Comparison of ENCODE assay signal across 8 mouse cellular contexts in genomic region chr12:45074042-45074601, GRCm38 (mm10). TPM values are rescaled to one million over a fixed set of nuclear protein-coding genes. Genes with fewer than 3 reads are reported as not detected.
DNase-seq lines count a peak whose midpoint lies in the region; ATAC-seq and TF ChIP-seq lines count a peak whose summit lies in the region.

No protein-coding gene starts in this region.

- peak overlapping the region; percentile 58 for H3K9ac ChIP-seq in forebrain, postnatal 0 days
- peak overlapping the region; percentile 72 for H3K9ac ChIP-seq in neural tube, embryonic 14.5 days (replicated peaks; ENCODE audit: low read depth, low read length)

- DNase-seq in cerebellum, adult 18-20 months, result peak; percentile 24 to 27
- DNase-seq in forebrain, postnatal 0 days, result peak; percentile 77
- peak; percentile 80 to 88 for DNase-seq in heart, postnatal 36 days
- peak; percentile 65 to 74 for DNase-seq in layer of hippocampus, adult 8-10 months (ENCODE audit: low spot score in 2 of 2)
- peak; percentile 80 to 83 for DNase-seq in lung, adult 18-20 months
- peak; percentile 6 for DNase-seq in thymus, postnatal 25 days

- H3K4me3 ChIP-seq in E14TG2a.4 (replicated peaks; ENCODE audit: low read length), result peak overlapping the region; percentile 85
- H3K4me3 ChIP-seq in forebrain, postnatal 0 days (ENCODE audit: low read depth, low read length), result peak overlapping the region; percentile 67
- peak overlapping the region; percentile 73 for H3K4me3 ChIP-seq in neural tube, embryonic 14.5 days (ENCODE audit: low read depth, low read length)

- peaks cover 51% of the 10 kb centered on the region for H3K27me3 ChIP-seq in E14TG2a.4 (ENCODE audit: insufficient read depth, low read length)
- 0 out of 2 replicates have a peak, but pooled peaks cover 4% of the 10 kb centered on the region for H3K27me3 ChIP-seq in forebrain, postnatal 0 days (ENCODE audit: insufficient read depth, low read length)
- H3K27me3 ChIP-seq in neural tube, embryonic 14.5 days (ENCODE audit: control insufficient read depth, insufficient read depth, low read length), result 0 out of 2 replicates have a peak, but pooled peaks cover 3% of the 10 kb centered on the region

- H3K27ac ChIP-seq in forebrain, postnatal 0 days (ENCODE audit: low read depth, low read length), result peak overlapping the region; percentile 64
- peak overlapping the region; percentile 34; the same call in 1 of the 2 replicates for H3K27ac ChIP-seq in neural tube, embryonic 14.5 days (ENCODE audit: low read depth, low read length)

- TF ChIP-seq CTCF in E14TG2a.4 (conservative IDR thresholded peaks at IDR 0.05; ENCODE audit: low read length), result no peak
- TF ChIP-seq CTCF in forebrain, postnatal 0 days (IDR thresholded peaks at IDR 0.05; ENCODE audit: low read depth), result no peak

- ATAC-seq in forebrain, postnatal 0 days, result peak; percentile 89
- ATAC-seq in neural tube, embryonic 14.5 days (ENCODE audit: low read depth), result peak; percentile 89

- intact Hi-C loops in heart, postnatal 36 days (cut with DNase I), result no loop called here

- no peaks in the 10 kb centered on the region for H3K36me3 ChIP-seq in E14TG2a.4 (ENCODE audit: insufficient read depth, low read length)
- H3K36me3 ChIP-seq in forebrain, postnatal 0 days (ENCODE audit: insufficient read depth), result no peaks in the 10 kb centered on the region
- H3K36me3 ChIP-seq in neural tube, embryonic 14.5 days (ENCODE audit: control insufficient read depth, insufficient read depth, low read length), result no peaks in the 10 kb centered on the region

- peaks cover 20% of the 10 kb centered on the region for H3K4me1 ChIP-seq in E14TG2a.4 (replicated peaks; ENCODE audit: low read depth, low read length)
- no peaks in the 10 kb centered on the region for H3K4me1 ChIP-seq in forebrain, postnatal 0 days (ENCODE audit: insufficient read depth)
- H3K4me1 ChIP-seq in neural tube, embryonic 14.5 days (ENCODE audit: control insufficient read depth, insufficient read depth, low read length), result peaks cover 11% of the 10 kb centered on the region; the same call in 1 of the 2 replicates

- H3K4me2 ChIP-seq in forebrain, postnatal 0 days (ENCODE audit: low read depth), result peak overlapping the region; percentile 91
- H3K4me2 ChIP-seq in neural tube, embryonic 14.5 days (ENCODE audit: low read depth, low read length), result peak overlapping the region; percentile 98

- WGBS in forebrain, postnatal 0 days, result under 1% methylated on average over 62 of the region's 62 CpGs
- WGBS in neural tube, embryonic 14.5 days, result under 1% methylated on average over 62 of the region's 62 CpGs

- H3K9me3 ChIP-seq in E14TG2a.4 (ENCODE audit: low read length), result no peaks in the 10 kb centered on the region
- no peaks in the 10 kb centered on the region for H3K9me3 ChIP-seq in forebrain, postnatal 0 days (ENCODE audit: low read length)
- H3K9me3 ChIP-seq in neural tube, embryonic 14.5 days (ENCODE audit: control insufficient read depth, low read length), result no peaks in the 10 kb centered on the region

RNA-seq across cellular contexts. Expression of gene Stxbp6, which starts 0.4 kb away (rescaled TPM):
- total RNA-seq in forebrain, postnatal 0 days (2014; rRNA removed), result 17.2 and 22.6 TPM in 2 replicates
- 7.2 and 19.6 TPM in 2 replicates for polyA plus RNA-seq in forebrain, postnatal 0 days (2015; fragmentation: Nextera tagmentation; extraction: Ambion mirVana)
- total RNA-seq in heart, postnatal 36 days (2021), result 10 to 100 TPM; 10.3 to 11.7 TPM
- 10 to 100 TPM; 58.4 to 79.2 (median 75.5) TPM for total RNA-seq in layer of hippocampus, adult 8-10 months (2022)
- polyA plus RNA-seq in neural tube, embryonic 14.5 days (2014; fragmentation: Nextera tagmentation; extraction: Ambion mirVana), result 19.4 and 23.7 TPM in 2 replicates

Comparison
In these comparisons a context has a peak if more than half of its experiments do, and no peak if none do; other contexts are left out.
1. Peak in every context shown above with its lines: DNase-seq, ATAC-seq, H3K4me3 ChIP-seq and H3K27ac ChIP-seq.
2. DNase-seq: peak in every context shown above with its lines; median percentile 84 in heart, postnatal 36 days; 82 in lung, adult 18-20 months; 77 in forebrain, postnatal 0 days; 70 in layer of hippocampus, adult 8-10 months; 26 in cerebellum, adult 18-20 months; 6 in thymus, postnatal 25 days.